Mouse (Mus musculus) mouse embryonic stem cell (cell line): ENCODE measurements around the gene Cabp4.

Source experiments
- in situ Hi-C, 2 experiments: fragments of 300-500 bp; cut with MboI; formaldehyde crosslinking; loops; 1 replicate in 1 of 2; 3 replicates in 1 of 2; pipeline ENCODE4 v1.14.3; 2019 to 2020; ENCODE audit warnings: low sequenced_read_pairs in 2 of 2, low pct_unique_long_range_greater_than_20kb in 1 of 2, mixed read lengths in 1 of 2; ENCODE audit not compliant: unreplicated experiment in 1 of 2

Cabp4 gene

DNA sequence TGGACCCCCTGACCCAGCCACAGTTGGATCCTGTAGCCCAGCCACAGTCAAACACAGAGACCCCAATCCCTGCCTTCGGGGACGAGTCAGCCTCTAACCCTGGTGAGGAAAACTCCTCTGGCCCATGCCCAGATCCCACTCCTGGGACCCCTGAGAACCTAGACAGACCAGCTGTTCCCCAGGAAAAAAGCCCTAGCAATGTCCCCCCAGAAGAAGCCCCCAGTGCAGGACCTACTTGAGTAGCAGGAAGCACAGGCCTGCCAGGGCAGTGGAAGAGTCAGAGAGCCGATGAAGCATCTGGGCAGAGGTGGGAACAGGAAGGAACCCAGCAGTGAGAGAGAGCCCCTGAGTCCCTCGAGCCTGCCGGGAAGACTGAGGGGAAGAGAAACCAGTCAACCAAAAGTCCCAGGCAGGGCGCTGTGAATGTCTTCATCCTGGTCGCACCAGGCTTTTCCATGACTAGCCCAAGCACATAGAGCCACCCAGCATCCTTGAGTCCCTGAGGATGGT, at the start of gene Cabp4:
Cabp4 (minus strand) TSS at position 275 of the 510 bp plus-strand sequence.
- in situ Hi-C loops: no loop called here

DNA sequence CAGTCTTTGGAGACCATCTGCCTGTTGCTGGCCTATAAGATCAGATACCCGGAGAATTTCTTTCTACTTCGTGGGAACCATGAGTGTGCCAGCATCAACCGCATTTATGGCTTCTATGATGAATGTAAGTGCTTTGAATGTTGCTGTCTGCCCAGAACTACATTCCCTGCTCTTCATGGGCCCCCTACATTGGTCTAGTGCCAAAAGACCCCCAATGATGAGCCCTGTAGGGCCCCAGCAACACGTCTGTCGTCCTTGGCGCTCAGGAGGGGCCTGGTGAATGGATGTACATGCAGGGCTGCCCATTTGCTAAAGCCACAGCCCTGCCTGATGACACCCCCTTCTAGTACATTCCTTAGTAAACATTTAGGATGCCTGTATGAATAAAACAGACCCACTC, 49.3 kb upstream of the Cabp4 start:
- in situ Hi-C loops: no loop called here

DNA sequence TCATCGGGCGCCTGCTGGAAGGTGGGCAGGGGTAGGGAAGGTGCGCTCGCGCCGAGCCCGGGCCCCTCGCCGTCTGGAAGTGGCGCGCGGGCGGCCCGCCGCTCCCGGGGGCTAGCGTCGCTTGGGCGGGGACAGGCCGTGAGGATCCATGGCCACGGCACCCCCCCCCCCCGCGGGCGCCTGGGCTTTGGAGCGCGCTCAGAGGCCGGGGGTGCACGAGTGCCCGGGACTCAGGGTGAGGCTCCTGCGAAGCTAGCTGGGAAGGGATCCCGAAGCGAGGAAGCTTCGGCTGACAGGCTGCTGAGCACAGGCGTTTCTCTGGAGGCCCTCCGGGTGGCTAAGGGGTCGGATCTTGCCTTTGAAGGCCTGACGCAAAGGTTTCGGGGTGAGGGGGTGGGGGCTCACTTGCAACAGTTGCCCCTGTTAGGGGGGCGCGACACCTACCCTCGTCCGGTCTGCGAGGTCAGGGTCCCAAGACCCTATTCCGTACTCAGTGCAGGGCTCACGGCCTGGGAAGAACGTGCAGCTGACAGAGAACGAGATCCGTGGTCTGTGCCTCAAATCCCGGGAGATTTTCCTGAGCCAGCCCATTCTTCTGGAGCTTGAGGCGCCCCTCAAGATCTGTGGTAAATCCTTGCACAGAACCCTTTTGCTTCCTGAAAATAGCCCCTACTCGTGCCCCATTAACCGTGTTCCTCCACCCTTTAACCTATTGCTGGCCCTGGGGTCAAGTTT, 48.6 kb upstream of the Cabp4 start:
- in situ Hi-C loops: no loop called here

DNA sequence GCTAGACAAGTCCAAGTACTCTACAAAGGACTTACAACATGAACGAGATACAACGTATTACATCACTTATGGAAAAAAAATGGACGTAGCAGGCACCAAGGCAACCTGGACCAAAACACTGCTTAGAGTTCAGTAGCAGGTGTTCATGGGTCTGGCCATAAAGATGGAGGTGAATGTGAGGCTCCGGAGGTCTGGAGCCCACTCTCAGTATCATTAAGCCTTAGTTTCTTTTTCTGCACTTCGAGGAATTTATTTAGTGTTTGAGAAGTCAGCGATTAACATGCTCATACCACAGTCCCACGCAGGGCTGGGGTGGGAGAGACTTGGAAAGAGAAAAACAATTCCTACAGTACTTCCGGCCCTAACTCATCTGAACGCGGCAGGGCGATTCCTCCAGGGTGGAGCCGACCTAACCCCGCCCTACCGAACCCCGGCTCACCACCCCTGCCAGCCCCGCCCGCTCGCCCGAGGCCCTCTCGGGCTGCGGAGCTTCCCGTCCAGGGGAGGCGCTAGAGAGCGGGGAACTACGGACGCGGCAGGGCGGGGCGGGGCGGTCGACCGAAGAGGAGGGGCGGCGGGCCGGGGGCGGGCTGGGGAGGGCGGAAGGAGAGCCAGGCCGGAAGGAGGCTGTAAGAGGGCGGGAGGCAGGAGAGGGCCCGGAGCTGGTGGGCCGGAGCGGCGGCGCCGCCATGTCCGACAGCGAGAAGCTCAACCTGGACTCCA, 47.9 kb upstream of the Cabp4 start, which contains the start of gene Ppp1ca:
Ppp1ca (plus strand) TSS at position 538 of the 723 bp plus-strand sequence.
- in situ Hi-C loops: no loop called here

DNA sequence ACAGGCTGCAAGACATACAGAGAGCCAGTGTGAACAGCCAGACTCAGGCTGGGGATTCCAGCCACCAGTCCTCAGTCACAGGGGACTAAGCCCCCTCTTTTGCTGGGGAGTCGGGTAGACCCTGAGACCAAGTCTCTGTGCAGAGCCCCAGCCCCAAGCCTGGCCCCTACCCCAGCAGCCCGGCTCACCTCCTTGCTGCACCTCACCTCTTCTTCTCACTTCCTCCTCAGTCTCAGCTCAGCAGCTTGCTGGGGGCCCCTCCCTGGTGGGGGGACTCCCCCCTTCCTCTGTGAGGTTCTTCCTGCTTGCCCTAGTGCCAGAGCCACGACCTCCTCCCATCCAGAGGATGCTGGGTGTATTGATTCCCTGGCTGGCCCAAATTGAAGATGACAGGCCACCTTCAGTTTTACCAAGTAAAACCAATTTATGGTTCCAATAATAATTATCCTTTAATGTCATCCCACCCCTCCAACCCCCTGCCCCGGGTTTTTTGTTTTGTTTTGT, 47.0 kb upstream of the Cabp4 start, which contains the start of gene Tbc1d10c:
Tbc1d10c (minus strand) TSS at position 454 of the 504 bp plus-strand sequence.
- in situ Hi-C loops: no loop called here

DNA sequence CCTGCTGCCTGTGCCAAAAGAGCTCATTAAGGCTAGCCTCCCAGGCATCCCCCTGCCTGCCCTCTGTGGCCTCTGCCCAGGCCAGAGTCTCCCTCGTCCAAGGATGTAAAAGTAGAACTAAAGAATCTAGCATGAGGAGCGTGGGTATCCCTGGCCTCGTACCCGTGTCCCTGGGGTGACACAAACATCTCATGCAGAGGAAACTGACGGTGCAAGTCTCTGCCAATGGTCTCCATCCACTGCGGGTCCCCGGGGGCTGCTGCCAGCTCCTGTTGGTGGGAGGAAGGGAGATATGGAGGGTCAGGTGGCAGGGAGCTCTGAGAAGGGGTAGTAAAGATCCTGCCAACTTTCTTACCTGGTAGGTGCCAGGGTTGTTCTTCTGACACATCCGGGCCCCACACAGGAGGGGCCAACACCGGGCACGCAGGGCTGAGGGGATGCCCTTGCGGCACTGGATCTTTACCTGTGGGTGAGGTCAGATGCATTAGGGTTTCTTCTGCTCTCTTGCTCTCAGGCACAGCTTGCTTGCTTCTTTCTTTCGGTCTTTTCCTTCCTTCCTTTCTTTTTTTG, 45.3 kb upstream of the Cabp4 start:
- in situ Hi-C loops: no loop called here

DNA sequence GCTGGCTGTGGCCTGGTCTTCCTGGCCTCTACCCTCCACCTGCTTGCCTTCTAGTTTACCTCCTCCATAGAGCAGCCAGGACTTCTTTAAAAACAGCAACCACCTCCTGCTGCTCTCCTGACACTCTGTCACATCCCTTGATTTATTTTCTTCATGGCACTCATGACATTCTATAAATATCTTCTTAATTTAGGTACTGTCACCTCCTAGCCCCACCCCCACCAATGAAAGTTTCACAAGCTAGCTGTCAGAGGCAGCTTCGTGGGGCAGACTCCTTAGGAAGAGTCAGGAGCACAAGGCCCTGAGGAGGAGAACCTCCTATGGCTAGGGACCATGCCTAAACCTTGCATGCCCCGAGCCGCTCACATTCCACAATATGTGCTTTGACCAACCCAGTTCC, 43.5 kb upstream of the Cabp4 start:
- in situ Hi-C loops: no loop called here

DNA sequence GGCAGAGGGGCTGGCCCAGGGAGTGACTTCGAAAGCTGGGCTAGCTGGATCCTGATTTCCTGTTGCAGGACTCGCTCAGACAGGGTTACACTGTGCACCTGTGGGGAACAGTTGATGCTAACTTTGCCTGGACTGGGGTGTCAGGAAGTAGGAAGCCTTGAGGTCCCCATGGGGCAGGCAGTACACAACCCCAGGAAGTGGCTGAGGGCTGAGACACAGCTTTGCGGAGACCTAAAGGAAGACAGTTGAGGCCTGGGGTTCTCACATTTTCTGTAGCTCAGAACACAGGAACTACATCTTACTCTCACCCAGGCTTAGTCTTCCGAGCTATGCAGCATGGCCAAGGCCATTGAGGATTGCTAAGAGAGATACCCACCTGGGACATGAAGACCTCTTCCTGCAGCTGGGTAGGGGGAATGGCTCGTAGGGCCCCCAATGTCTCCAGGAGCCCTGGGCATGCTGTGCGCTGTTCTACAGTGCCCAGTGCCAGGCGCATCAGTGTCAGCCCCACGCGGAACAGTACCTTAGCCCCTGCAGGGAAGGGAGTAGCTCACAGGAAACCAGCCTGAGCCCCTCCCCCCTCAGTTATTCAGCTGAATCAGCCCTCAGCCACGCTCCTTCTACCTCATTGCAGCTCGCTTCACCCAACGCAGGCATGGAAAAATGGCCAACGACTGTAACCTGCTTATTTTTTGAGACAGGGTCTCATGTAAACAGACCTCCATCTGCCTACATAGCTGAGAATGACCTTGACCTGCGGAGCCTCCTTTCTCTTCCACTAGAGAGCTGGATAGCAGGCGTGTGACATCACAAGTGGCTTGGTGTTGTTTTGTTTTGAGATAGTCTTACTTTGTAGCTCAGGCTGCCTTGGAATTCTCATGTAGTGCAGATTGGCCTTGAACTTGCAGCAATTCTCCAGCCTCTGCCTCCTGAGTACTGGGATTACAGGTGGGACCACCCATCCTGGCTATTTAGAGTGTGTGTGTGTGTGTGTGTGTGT, 41.4 kb upstream of the Cabp4 start:
- in situ Hi-C loops: no loop called here

DNA sequence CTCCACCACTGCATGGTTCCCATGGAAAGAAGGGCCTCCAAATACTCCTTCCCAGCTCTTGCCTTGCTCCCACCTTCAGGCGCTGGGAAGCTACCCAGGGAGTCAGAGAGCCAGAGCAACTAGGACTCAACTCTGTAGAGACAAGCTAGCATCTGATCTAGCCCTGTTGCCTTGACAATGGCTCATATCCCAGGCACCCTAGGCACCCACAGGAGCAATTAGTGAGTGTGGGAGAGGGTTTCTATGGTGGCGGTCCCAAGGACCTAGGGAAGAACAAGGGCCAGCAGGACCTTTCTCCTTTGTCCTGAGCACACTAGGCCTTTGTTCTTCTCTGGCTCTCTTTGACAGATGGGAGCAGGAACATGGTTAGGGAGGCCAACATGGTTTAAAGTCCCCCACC, 39.9 kb upstream of the Cabp4 start:
- in situ Hi-C loops: no loop called here

DNA sequence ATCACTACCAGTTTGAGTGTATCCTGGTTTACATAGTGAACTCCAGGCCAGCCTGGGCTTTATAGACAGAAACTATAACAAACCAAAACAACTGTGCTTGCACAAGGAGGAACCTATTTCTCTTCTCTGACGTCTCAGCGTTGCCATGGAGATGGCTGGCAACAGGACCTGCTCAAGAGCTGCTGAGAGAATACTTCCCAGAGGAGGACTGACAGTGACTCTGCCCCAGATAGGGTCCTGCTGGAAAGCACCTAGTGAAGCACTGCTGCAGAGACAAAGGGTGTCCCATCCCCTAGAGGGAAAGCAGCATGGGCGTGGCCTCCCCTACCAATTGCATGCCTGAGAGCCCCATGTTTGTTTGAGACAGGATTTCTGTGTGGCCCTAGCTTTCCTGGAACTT, 38.1 kb upstream of the Cabp4 start:
- in situ Hi-C loops: no loop called here

DNA sequence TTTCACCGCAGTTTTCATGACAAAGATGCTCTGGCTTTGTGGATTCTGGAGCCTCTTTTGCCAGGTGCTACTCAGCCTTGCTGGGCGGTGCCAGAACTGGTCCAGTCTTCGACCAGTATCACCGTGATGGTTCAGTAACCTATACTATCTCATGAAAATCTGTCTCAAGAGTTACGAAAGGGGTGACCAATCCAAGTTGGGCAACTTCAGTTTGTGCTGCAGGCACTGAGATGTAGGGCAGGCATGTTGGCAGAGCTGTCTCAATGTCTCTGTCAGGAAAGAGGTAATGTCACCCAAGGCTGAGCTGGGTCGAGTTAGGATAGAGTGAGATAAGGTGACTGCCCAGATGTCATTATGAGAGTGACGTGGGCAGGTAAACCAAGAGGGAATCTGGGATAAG, 36.6 kb upstream of the Cabp4 start:
- in situ Hi-C loops: no loop called here

DNA sequence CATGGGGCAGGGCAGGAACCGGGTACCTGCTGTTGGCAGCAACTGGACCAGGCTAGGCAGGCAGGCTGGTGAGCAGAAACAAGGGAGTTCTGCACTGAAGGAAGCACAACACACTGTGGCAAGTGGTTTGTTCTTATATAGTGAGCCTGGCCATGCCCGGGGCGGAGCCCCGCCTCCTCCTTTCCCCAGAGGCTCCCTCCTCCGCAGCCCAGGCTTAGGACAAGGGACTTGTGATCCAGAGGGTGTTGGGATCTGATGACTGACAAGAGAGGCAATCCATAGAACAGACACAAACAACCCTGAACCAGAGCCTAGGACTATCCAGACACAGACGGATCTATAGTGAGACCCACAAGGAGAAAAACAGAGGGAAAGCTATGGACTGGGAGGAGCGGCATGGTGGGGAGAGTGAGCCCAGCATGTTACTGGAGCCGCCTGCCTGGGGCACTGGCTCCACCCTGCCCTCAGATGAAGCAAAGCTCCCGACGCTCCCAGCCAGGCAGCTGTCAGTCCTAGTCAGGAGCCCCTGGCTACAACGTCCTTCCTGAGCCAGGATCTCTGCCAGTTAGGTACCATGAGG, 31.6 kb upstream of the Cabp4 start, which contains the start of gene Carns1:
Carns1 (minus strand) TSS at position 112 of the 580 bp plus-strand sequence.
- in situ Hi-C loops: no loop called here

DNA sequence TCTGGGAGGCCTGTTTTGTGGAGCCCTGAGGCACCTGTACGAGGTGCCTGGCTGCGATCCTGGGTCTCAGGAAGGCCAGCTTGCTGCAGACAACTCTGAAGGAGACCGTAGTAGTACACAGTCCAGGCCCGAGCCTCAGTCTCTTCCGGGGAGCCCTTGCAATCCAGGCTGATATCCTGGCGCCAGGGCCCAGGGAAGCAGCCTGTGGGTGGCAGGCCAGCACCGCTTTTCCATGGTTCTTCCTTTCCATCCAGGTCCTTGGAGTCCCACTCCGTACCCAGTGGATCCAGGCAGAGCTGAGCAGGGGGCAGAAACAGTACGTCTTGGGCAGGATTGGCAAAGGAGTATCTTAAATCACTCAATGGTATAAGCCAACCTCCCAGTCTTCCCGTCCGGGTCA, 29.1 kb upstream of the Cabp4 start:
- in situ Hi-C loops: no loop called here

DNA sequence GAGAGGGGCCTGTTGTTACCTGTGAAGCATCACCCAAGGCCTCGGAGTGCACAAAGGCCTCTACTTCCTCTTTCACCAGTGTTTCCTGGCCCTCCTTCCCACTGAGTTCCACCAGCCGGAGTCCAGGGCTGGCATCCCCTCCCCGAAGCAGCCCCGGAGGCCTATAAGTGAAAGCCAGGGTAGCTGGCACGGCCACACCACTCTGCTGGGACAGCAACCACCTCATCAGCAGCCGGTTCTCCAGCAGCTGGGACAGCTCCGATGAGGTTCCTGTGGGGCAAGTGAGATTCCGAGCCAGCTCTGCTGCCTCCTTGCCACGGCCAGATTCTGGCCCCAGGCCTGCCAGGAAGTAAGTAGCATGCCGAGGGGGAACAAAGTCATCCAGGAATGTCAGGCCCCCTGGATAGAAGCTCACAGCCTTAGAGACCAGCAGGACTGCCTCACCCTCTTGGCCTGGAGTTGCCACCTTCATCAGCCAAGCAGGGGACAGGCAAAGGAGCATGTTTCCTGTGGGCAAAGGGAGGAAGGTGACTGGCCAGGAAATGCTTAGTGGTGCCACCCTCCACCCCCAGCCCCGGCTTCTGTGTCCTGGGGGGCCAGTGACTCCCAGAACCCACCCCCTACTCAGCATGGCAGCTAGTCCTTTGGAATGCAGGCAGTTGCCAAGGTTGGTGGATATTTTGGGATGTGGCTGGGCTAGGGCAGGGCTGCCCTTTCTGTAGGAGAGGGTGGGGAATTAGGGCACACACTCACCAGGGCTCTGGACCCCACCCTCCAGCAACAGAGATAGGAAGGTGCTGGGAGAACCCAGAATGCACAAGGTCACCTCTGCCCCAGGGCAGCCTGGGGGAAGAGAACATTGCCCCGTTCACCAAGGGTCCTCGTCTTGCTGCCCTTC, 27.8 kb upstream of the Cabp4 start:
- in situ Hi-C loops: no loop called here

DNA sequence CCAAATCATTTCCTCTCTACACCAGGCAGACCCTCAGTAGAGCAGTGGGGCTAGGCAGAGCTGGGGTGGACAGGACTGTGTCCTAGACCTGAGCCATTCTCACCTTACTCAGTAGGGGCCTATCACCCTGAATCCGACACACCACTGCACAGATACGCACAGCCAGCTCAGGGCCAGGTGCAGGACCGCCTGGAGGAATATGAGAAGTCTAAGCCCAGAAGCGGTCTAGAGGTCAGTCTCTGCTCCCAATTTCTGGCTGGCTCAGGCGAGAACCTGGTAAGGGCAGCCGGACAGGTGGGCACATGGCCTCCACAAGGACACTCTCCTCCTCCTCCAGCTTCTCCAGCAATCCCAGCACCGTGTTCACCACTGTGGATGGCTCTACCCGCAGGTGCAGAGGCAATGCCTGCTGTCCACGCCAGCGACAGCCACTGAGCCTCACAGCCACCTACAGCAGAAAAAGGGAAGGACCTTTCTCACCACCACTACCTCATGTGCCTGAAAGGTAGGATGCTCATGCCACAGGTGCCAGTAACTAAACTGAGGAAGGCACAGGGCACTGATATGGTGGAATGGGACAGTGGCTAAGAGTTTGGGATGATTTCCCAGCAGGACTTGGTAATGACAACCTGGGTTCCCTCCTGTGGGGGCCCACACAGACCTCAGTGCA, 27.0 kb upstream of the Cabp4 start:
- in situ Hi-C loops: no loop called here

DNA sequence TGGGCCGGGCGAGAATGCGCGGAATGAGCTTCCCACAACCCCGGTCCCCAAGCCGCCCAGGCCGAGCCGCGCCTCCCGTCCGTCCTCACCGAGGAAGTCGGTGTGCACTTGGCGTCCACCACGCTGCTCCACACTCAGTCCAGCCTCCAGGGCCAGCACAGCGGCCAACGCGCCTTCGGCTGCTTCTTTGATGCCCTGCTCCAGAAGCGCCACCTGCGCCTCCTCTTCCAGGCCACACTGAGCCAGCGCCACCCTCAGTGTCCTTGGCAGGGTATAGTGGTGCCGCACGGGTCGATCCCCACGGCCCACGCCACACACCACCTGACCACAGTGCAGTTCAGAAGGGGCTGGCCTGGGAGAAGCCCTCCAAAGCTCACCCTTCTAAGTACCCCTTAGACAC, 26.0 kb upstream of the Cabp4 start:
- in situ Hi-C loops: no loop called here
